Mouse (Mus musculus): ENCODE results near the gene Vti1b. TPM values are rescaled to one million over a fixed set of nuclear protein-coding genes. Genes with fewer than 3 reads are reported as not detected.
A peak's percentile ranks its signal among the peaks of the same experiment; 100 is the strongest.

Vti1b gene
- total and polyA plus RNA-seq, 3 experiments, result 68.1 to 90.8 (median 69.4) TPM

DNA sequence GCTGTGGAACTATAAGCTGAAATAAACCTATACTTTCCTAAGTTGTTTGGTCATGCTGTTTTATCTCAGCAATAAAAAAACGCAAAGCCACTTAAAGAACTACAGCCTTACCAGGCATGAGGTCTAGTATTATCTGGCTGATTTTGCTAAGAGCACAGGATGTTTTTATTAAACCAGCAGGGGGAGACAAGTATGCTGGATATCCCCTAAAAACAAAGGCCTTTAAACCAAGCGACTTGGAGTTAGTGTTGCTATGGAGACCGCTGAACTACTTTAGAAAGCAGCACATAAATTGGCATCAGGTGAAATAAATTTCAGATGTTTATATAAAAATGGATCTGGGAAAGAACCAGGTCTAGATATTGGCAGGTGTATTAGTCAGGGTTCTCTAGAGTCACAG is 49.6 kb downstream of the Vti1b start (continued):
- peak; percentile 51 for TF ChIP-seq RAD21 (IDR thresholded peaks at IDR 0.05; ENCODE audit: low read depth, low read length)

- Histone ChIP-seq H3K4me1 (ENCODE audit: control insufficient read depth in 1 of 2, insufficient read depth in 2 of 2) (no peaks in the 10 kb centered on the region), H3K27ac (ENCODE audit: insufficient read depth, low read depth) (no peak overlapping the region), H3K9ac (ENCODE audit: insufficient read depth, low read depth) (no peak overlapping the region), H3K4me3 (replicated peaks in 1 of 3; ENCODE audit: low read depth in 2 of 3, low read length in 2 of 3, poor library complexity in 1 of 3) (no peak overlapping the region), H3K79me2 (replicated peaks; ENCODE audit: control insufficient read depth, extremely low read depth, insufficient read depth, poor library complexity, severe bottlenecking) (no peaks in the 10 kb centered on the region), H3K27me3 (replicated peaks) (no peaks in the 10 kb centered on the region), H3K36me3 (replicated peaks in 1 of 2; ENCODE audit: control insufficient read depth in 1 of 2, insufficient read depth in 1 of 2, low read length in 1 of 2) (no peaks in the 10 kb centered on the region), H3K4me2 (ENCODE audit: insufficient read depth, low read depth, poor library complexity, severe bottlenecking) (no peak overlapping the region), H3K9me3 (replicated peaks; ENCODE audit: low read length) (peaks cover 2% of the 10 kb centered on the region)
- dilution Hi-C loops (cut with MboI; ENCODE audit: extremely low pct_ligation_motif_present, extremely low pct_unique_long_range_greater_than_20kb, low sequenced_read_pairs) (no loop called here), in situ Hi-C loops (cut with MboI; ENCODE audit: low pct_ligation_motif_present, low pct_unique_long_range_greater_than_20kb, low sequenced_read_pairs) (loop anchor here (25.0 kb wide), 1 partner anchor 932 kb away; the partner anchor contains the start of gene Gm6657)
- DNase-seq (ENCODE audit: extremely low read depth), result no peak
- TF ChIP-seq KAT2A (IDR thresholded peaks at IDR 0.05; ENCODE audit: insufficient replicate concordance, low read length) (no peak), GABPA (IDR thresholded peaks at IDR 0.05; ENCODE audit: insufficient replicate concordance, low read depth, low read length) (no peak), ELF1 (IDR thresholded peaks at IDR 0.05; ENCODE audit: low read depth, low read length) (no peak), MAFK (IDR thresholded peaks at IDR 0.05; ENCODE audit: insufficient replicate concordance, low read length) (no peak), ZKSCAN1 (IDR thresholded peaks at IDR 0.05; ENCODE audit: borderline replicate concordance, low read depth, low read length) (no peak), CTCF (conservative IDR thresholded peaks at IDR 0.05 in 1 of 2, IDR thresholded peaks at IDR 0.05 in 1 of 2; ENCODE audit: low read depth in 2 of 2, low read length in 2 of 2) (no peak), USF2 (conservative IDR thresholded peaks at IDR 0.05; ENCODE audit: low read depth, low read length) (no peak), JUND (conservative IDR thresholded peaks at IDR 0.05; ENCODE audit: low read depth, low read length) (no peak), IRF4 (IDR thresholded peaks at IDR 0.05; ENCODE audit: low read depth, low read length) (no peak), USF1 (IDR thresholded peaks at IDR 0.05; ENCODE audit: low read depth, low read length) (no peak), MXI1 (IDR thresholded peaks at IDR 0.05; ENCODE audit: low read depth, low read length) (no peak), MAX (IDR thresholded peaks at IDR 0.05; ENCODE audit: low read length) (no peak), POLR2A (IDR thresholded peaks at IDR 0.05; ENCODE audit: low read depth, low read length) (no peak), EP300 (IDR thresholded peaks at IDR 0.05; ENCODE audit: low read length) (no peak), JUN (IDR thresholded peaks at IDR 0.05; ENCODE audit: insufficient read depth, low read depth, low read length) (no peak), TBP (conservative IDR thresholded peaks at IDR 0.05; ENCODE audit: low read depth, low read length) (no peak)
Observed at GRCm38 (mm10) chr12:79118991-79119390, 53.5 kb downstream of the Vti1b start.

Other genes starting within 250 kb of the Vti1b start
- 41.7 and 45.0 TPM in 2 replicates for gene Tmem229b, start 165.0 kb downstream of the Vti1b start, total RNA-seq (2012; rRNA removed)
- 64.4 and 66.5 TPM in 2 replicates for gene Tmem229b, start 165.0 kb downstream of the Vti1b start, total RNA-seq (2014; rRNA removed)
- gene Tmem229b, start 165.0 kb downstream of the Vti1b start, polyA plus RNA-seq (2012; ENCODE audit: insufficient read length, low read depth), result 125 and 129 TPM in 2 replicates
- 0.92 and 1.9 TPM in 2 replicates for gene Plekhh1, start 143.5 kb downstream of the Vti1b start, total RNA-seq (2012; rRNA removed)
- 0.27 and 0.31 TPM in 2 replicates for gene Plekhh1, start 143.5 kb downstream of the Vti1b start, total RNA-seq (2014; rRNA removed)
- 0.69 and 0.75 TPM in 2 replicates for gene Plekhh1, start 143.5 kb downstream of the Vti1b start, polyA plus RNA-seq (2012; ENCODE audit: insufficient read length, low read depth)
- gene Pigh, start 83.0 kb downstream of the Vti1b start, total RNA-seq (2012; rRNA removed), result 12.8 and 13.0 TPM in 2 replicates
- gene Pigh, start 83.0 kb downstream of the Vti1b start, total RNA-seq (2014; rRNA removed), result 17.8 and 18.2 TPM in 2 replicates
- 8.3 and 9.3 TPM in 2 replicates for gene Pigh, start 83.0 kb downstream of the Vti1b start, polyA plus RNA-seq (2012; ENCODE audit: insufficient read length, low read depth)
- gene Arg2, start 41.9 kb downstream of the Vti1b start, total RNA-seq (2012; rRNA removed), result not detected in 2 replicates
- not detected in 2 replicates for gene Arg2, start 41.9 kb downstream of the Vti1b start, total RNA-seq (2014; rRNA removed)
- gene Arg2, start 41.9 kb downstream of the Vti1b start, polyA plus RNA-seq (2012; ENCODE audit: insufficient read length, low read depth), result not detected in 2 replicates
- 47.4 and 47.5 TPM in 2 replicates for gene Rdh11, start 19.6 kb upstream of the Vti1b start, total RNA-seq (2012; rRNA removed)
- gene Rdh11, start 19.6 kb upstream of the Vti1b start, total RNA-seq (2014; rRNA removed), result 88.5 and 121 TPM in 2 replicates
- gene Rdh11, start 19.6 kb upstream of the Vti1b start, polyA plus RNA-seq (2012; ENCODE audit: insufficient read length, low read depth), result 46.3 and 50.3 TPM in 2 replicates
- 5.2 and 6.3 TPM in 2 replicates for gene Rdh12, start 36.2 kb upstream of the Vti1b start, total RNA-seq (2012; rRNA removed)
- gene Rdh12, start 36.2 kb upstream of the Vti1b start, total RNA-seq (2014; rRNA removed), result 5.9 and 6.5 TPM in 2 replicates
- 10.7 and 11.0 TPM in 2 replicates for gene Rdh12, start 36.2 kb upstream of the Vti1b start, polyA plus RNA-seq (2012; ENCODE audit: insufficient read length, low read depth)
- 16.1 and 19.1 TPM in 2 replicates for gene Zfyve26, start 123.6 kb upstream of the Vti1b start, total RNA-seq (2012; rRNA removed)
- gene Zfyve26, start 123.6 kb upstream of the Vti1b start, total RNA-seq (2014; rRNA removed), result 10.1 and 10.4 TPM in 2 replicates
- 24.8 and 27.8 TPM in 2 replicates for gene Zfyve26, start 123.6 kb upstream of the Vti1b start, polyA plus RNA-seq (2012; ENCODE audit: insufficient read length, low read depth)
- 7.7 and 8.5 TPM in 2 replicates for gene Rad51b, start 124.6 kb upstream of the Vti1b start, total RNA-seq (2012; rRNA removed)
- gene Rad51b, start 124.6 kb upstream of the Vti1b start, total RNA-seq (2014; rRNA removed), result 8.6 and 9.6 TPM in 2 replicates
- 5.9 and 6.5 TPM in 2 replicates for gene Rad51b, start 124.6 kb upstream of the Vti1b start, polyA plus RNA-seq (2012; ENCODE audit: insufficient read length, low read depth)

Data from CH12.LX (cell line).